Mouse (Mus musculus) layer of hippocampus, adult 9-10 months (tissue): ENCODE results near the gene Ppdpf.

ENCODE experiments used
- DNase-seq: peaks from one replicate; pipeline ENCODE4 v3.0.0; 2022; ENCODE audit warnings: low spot score

Ppdpf gene

GRCm38 (mm10) chr2:181219538-181220216, 32.6 kb downstream of the Ppdpf start, which contains the start of gene Fndc11:
Gene Fndc11, plus strand, starts transcription at chr2:181220013.
- peak; percentile 15 for DNase-seq

GRCm38 (mm10) chr2:181220361-181220760, 33.3 kb downstream of the Ppdpf start:
- DNase-seq = no peak

- DNase-seq = no peak
Observed at GRCm38 (mm10) chr2:181224994-181225393, 37.9 kb downstream of the Ppdpf start.

- no peak for DNase-seq
Observed at GRCm38 (mm10) chr2:181227122-181227521, 40.1 kb downstream of the Ppdpf start.

GRCm38 (mm10) chr2:181228335-181228734, 41.3 kb downstream of the Ppdpf start:
- DNase-seq = no peak

GRCm38 (mm10) chr2:181231171-181231570, 44.1 kb downstream of the Ppdpf start:
- DNase-seq = no peak

GRCm38 (mm10) chr2:181233443-181233842, 46.4 kb downstream of the Ppdpf start:
- no peak for DNase-seq

GRCm38 (mm10) chr2:181234680-181235079, 47.6 kb downstream of the Ppdpf start:
- DNase-seq = no peak

- DNase-seq = no peak
Observed at GRCm38 (mm10) chr2:181235681-181236566, 48.9 kb downstream of the Ppdpf start.

- no peak for DNase-seq
Observed at GRCm38 (mm10) chr2:181237251-181238014, 50.4 kb downstream of the Ppdpf start.

- no peak for DNase-seq
Observed at GRCm38 (mm10) chr2:181238091-181238610, 51.1 kb downstream of the Ppdpf start.
